Mouse (Mus musculus) lung, embryonic 16.5 days (tissue): ENCODE data around the gene Upb1. TPM values are rescaled to one million over a fixed set of nuclear protein-coding genes. Genes with fewer than 3 reads are reported as not detected.

ENCODE experiments used
- ATAC-seq: fragments of 200-750 bp; cut with Nextera tagmentation; 2 replicates; pipeline ENCODE4 v1.8.0; 2017; ENCODE audit warnings: low read depth, mild to moderate bottlenecking, moderate library complexity
- H3K27ac ChIP-seq: fragments of 300-500 bp; sonication (generic); 2 replicates; pipeline ENCODE4 v1.5.1; 2014; ENCODE audit warnings: mild to moderate bottlenecking, control low read depth, low read length
- H3K27me3 ChIP-seq: fragments of 300-500 bp; sonication (generic); 2 replicates; pipeline ENCODE4 v1.6.1; 2014; ENCODE audit warnings: low read depth, low read length, mixed read lengths; ENCODE audit not compliant: control insufficient read depth, insufficient read depth
- H3K36me3 ChIP-seq: fragments of 300-500 bp; sonication (generic); 2 replicates; pipeline ENCODE4 v1.6.1; 2014; ENCODE audit warnings: low read length; ENCODE audit not compliant: control insufficient read depth, insufficient read depth
- H3K4me1 ChIP-seq: fragments of 300-500 bp; sonication (generic); replicated peaks from 2 replicates; pipeline ENCODE4 v1.6.1; 2014; ENCODE audit warnings: low read length, mixed read lengths; ENCODE audit not compliant: control insufficient read depth, insufficient read depth
- H3K4me2 ChIP-seq: fragments of 300-500 bp; sonication (generic); 2 replicates; pipeline ENCODE4 v1.6.1; 2014; ENCODE audit warnings: low read depth, low read length, control low read depth
- H3K4me3 ChIP-seq: fragments of 300-500 bp; sonication (generic); 2 replicates; pipeline ENCODE4 v1.5.1; 2014; ENCODE audit warnings: mild to moderate bottlenecking, low read length, control low read depth
- H3K9ac ChIP-seq: fragments of 300-500 bp; sonication (generic); 2 replicates; pipeline ENCODE4 v1.6.1; 2014; ENCODE audit warnings: low read length, control low read depth
- H3K9me3 ChIP-seq: fragments of 300-500 bp; sonication (generic); 2 replicates; pipeline ENCODE4 v1.6.1; 2016; ENCODE audit warnings: low read length; ENCODE audit not compliant: control insufficient read depth
- WGBS: fragments of 180-500 bp; shearing (Covaris S2); extraction: QIAGEN DNeasy Blood & Tissue Kit; methylation state at CpG from one replicate; pipeline ENCODE4 v1.1.7; 2014; 5-methylcytosine and 5-hydroxymethylcytosine counted together
- polyA plus RNA-seq: library from polyadenylated mRNA; unstranded; fragments of >200 nt; fragmentation: Nextera tagmentation; extraction: Ambion mirVana; gene quantifications from 2 replicates; pipeline ENCODE4 v1.2.1, GENCODE M21; 2015

Upb1 gene
- polyA plus RNA-seq, 1 experiment from 2014 or later: 0.44 TPM

GRCm38 (mm10) chr10:75436604-75437217 lies 35.8 kb downstream of the Upb1 start:
- Histone ChIP-seq H3K27me3 (no peaks in the 10 kb centered on the region), H3K9ac (no peak overlapping the region; the same call in 1 of the 2 replicates), H3K4me2 (no peak overlapping the region), H3K4me3 (no peak overlapping the region), H3K36me3 (no peaks in the 10 kb centered on the region), H3K4me1 (peaks cover 7% of the 10 kb centered on the region; the same call in 1 of the 2 replicates), H3K27ac (no peak overlapping the region), H3K9me3 (no peaks in the 10 kb centered on the region)
- ATAC-seq: peak; percentile 57; the same call in 1 of the 2 replicates
- 6% methylated on average over 3 of the region's 3 CpGs for WGBS

- no peak overlapping the region for H3K4me3 ChIP-seq
- ATAC-seq: no peak
Measured at GRCm38 (mm10) chr10:75437284-75437683, 36.4 kb downstream of the Upb1 start.

GRCm38 (mm10) chr10:75438132-75438810 lies 37.4 kb downstream of the Upb1 start:
- no peaks in the 10 kb centered on the region for H3K36me3 ChIP-seq
- H3K9me3 ChIP-seq: no peaks in the 10 kb centered on the region
- no peak overlapping the region for H3K4me2 ChIP-seq
- no peaks in the 10 kb centered on the region for H3K27me3 ChIP-seq
- peaks cover 7% of the 10 kb centered on the region; the same call in 1 of the 2 replicates for H3K4me1 ChIP-seq
- peak; percentile 51 for ATAC-seq
- no peak overlapping the region for H3K9ac ChIP-seq
- H3K4me3 ChIP-seq: no peak overlapping the region
- WGBS: 57% methylated on average over 13 of the region's 13 CpGs
- H3K27ac ChIP-seq: no peak overlapping the region

More at GRCm38 (mm10) chr10:75437284-75437683, 36.4 kb downstream of the Upb1 start:
- Histone ChIP-seq H3K27me3 (no peaks in the 10 kb centered on the region), H3K4me1 (peaks cover 7% of the 10 kb centered on the region; the same call in 1 of the 2 replicates), H3K36me3 (no peaks in the 10 kb centered on the region), H3K4me2 (no peak overlapping the region), H3K9ac (no peak overlapping the region), H3K9me3 (no peaks in the 10 kb centered on the region), H3K27ac (no peak overlapping the region)
- 100% methylated on average over 1 of the region's 1 CpGs for WGBS

- 41% methylated on average over 7 of the region's 7 CpGs for WGBS
- H3K36me3 ChIP-seq: no peaks in the 10 kb centered on the region
- ATAC-seq: 0 out of 2 replicates have a peak, but pooled peaks have one; percentile 19
Measured at GRCm38 (mm10) chr10:75439211-75439811, 38.4 kb downstream of the Upb1 start.

GRCm38 (mm10) chr10:75440756-75441155 lies 39.8 kb downstream of the Upb1 start:
- no peaks in the 10 kb centered on the region for H3K27me3 ChIP-seq
- H3K36me3 ChIP-seq: no peaks in the 10 kb centered on the region
- H3K27ac ChIP-seq: no peak overlapping the region
- no peak overlapping the region for H3K9ac ChIP-seq
- H3K4me2 ChIP-seq: no peak overlapping the region
- no peaks in the 10 kb centered on the region for H3K9me3 ChIP-seq
- WGBS: 90% methylated on average over 3 of the region's 3 CpGs
- peaks cover 22% of the 10 kb centered on the region for H3K4me1 ChIP-seq
- ATAC-seq: no peak
- no peak overlapping the region for H3K4me3 ChIP-seq

More at GRCm38 (mm10) chr10:75439211-75439811, 38.4 kb downstream of the Upb1 start:
- H3K4me2 ChIP-seq: no peak overlapping the region
- H3K4me1 ChIP-seq: peaks cover 11% of the 10 kb centered on the region; the same call in 1 of the 2 replicates
- H3K9ac ChIP-seq: no peak overlapping the region
- no peaks in the 10 kb centered on the region for H3K27me3 ChIP-seq
- no peak overlapping the region for H3K4me3 ChIP-seq
- no peak overlapping the region for H3K27ac ChIP-seq
- no peaks in the 10 kb centered on the region for H3K9me3 ChIP-seq

- no peaks in the 10 kb centered on the region for H3K36me3 ChIP-seq
- no peak for ATAC-seq
- H3K4me1 ChIP-seq: peaks cover 22% of the 10 kb centered on the region
- WGBS: 48% methylated on average over 4 of the region's 4 CpGs
- no peak overlapping the region for H3K27ac ChIP-seq
- no peaks in the 10 kb centered on the region for H3K27me3 ChIP-seq
- H3K9me3 ChIP-seq: no peaks in the 10 kb centered on the region
- no peak overlapping the region for H3K9ac ChIP-seq
- H3K4me3 ChIP-seq: no peak overlapping the region
- H3K4me2 ChIP-seq: no peak overlapping the region
Measured at GRCm38 (mm10) chr10:75441800-75442199, 40.9 kb downstream of the Upb1 start.

- no peak overlapping the region for H3K4me3 ChIP-seq
- no peak overlapping the region for H3K4me2 ChIP-seq
- no peaks in the 10 kb centered on the region for H3K27me3 ChIP-seq
- 83% methylated on average over 4 of the region's 4 CpGs for WGBS
- no peaks in the 10 kb centered on the region for H3K9me3 ChIP-seq
- no peak overlapping the region for H3K9ac ChIP-seq
- peaks cover 26% of the 10 kb centered on the region for H3K4me1 ChIP-seq
- H3K27ac ChIP-seq: no peak overlapping the region
- no peaks in the 10 kb centered on the region for H3K36me3 ChIP-seq
- no peak for ATAC-seq
Measured at GRCm38 (mm10) chr10:75443017-75443416, 42.1 kb downstream of the Upb1 start.

- WGBS: 70% methylated on average over 19 of the region's 19 CpGs
- peak overlapping the region; percentile 43 for H3K27ac ChIP-seq
- no peak overlapping the region for H3K4me2 ChIP-seq
- peaks cover 23% of the 10 kb centered on the region for H3K4me1 ChIP-seq
- no peak overlapping the region for H3K4me3 ChIP-seq
- no peaks in the 10 kb centered on the region for H3K27me3 ChIP-seq
- ATAC-seq: peak; percentile 43
- no peaks in the 10 kb centered on the region for H3K9me3 ChIP-seq
- H3K9ac ChIP-seq: no peak overlapping the region
- H3K36me3 ChIP-seq: no peaks in the 10 kb centered on the region
Measured at GRCm38 (mm10) chr10:75444111-75444826, 43.4 kb downstream of the Upb1 start.

- H3K9me3 ChIP-seq: no peaks in the 10 kb centered on the region
- ATAC-seq: no peak
- no peak overlapping the region for H3K9ac ChIP-seq
- peaks cover 26% of the 10 kb centered on the region for H3K4me1 ChIP-seq
- H3K27me3 ChIP-seq: no peaks in the 10 kb centered on the region
- no peak overlapping the region for H3K4me2 ChIP-seq
- no peak overlapping the region for H3K4me3 ChIP-seq
- no peaks in the 10 kb centered on the region for H3K36me3 ChIP-seq
- H3K27ac ChIP-seq: peak overlapping the region; percentile 52
- 32% methylated on average over 8 of the region's 8 CpGs for whole genome bisulfite sequencing
Measured at GRCm38 (mm10) chr10:75445030-75445429, 44.1 kb downstream of the Upb1 start.
